Mouse (Mus musculus): Measurements from ENCODE around the gene Gas2l3. TPM values are rescaled to one million over a fixed set of nuclear protein-coding genes. Genes with fewer than 3 reads are reported as not detected.

Gas2l3 gene
- polyA plus RNA-seq, 1 experiment from 2014 or later = 12.1 TPM

GRCm38 (mm10) chr10:89464760-89465405 is 21.1 kb upstream of the Gas2l3 start:
- WGBS = 83% methylated on average over 4 of the region's 4 CpGs
- Histone ChIP-seq H3K4me1 (no peaks in the 10 kb centered on the region), H3K4me3 (no peak overlapping the region), H3K27me3 (ENCODE audit: insufficient read depth, poor library complexity, severe bottlenecking) (no peaks in the 10 kb centered on the region), H3K36me3 (no peaks in the 10 kb centered on the region), H3K9me3 (no peaks in the 10 kb centered on the region), H3K27ac (no peak overlapping the region)
- DNase-seq (ENCODE audit: low spot score) = no peak

DNA sequence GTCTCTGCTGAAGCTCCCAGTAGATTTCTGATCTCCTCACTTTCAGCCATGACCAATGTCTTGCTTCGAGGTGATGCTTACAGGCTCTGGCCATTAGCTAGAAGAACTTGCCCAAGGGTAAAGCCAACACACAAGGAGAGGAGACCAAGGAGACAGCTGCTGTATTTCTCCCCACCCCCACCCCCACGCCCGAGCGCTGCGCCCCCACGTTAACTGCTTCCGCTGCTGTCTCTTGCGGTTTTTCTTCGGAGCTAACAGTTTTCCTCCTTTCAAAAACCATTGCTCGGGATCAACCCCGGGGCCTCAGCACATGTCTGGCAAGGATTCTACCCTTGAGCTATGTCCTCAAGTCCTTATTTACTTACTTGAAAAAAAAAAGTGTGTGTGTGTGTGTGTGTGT is 19.1 kb upstream of the Gas2l3 start:
- no peaks in the 10 kb centered on the region for H3K4me1 ChIP-seq
- no peaks in the 10 kb centered on the region for H3K27me3 ChIP-seq (ENCODE audit: insufficient read depth, poor library complexity, severe bottlenecking)
- no peak overlapping the region for H3K4me3 ChIP-seq
- H3K36me3 ChIP-seq = no peaks in the 10 kb centered on the region
- no peak overlapping the region for H3K27ac ChIP-seq
- H3K9me3 ChIP-seq = no peaks in the 10 kb centered on the region
- WGBS = 84% methylated on average over 11 of the region's 11 CpGs
- DNase-seq (ENCODE audit: low spot score) = no peak

DNA sequence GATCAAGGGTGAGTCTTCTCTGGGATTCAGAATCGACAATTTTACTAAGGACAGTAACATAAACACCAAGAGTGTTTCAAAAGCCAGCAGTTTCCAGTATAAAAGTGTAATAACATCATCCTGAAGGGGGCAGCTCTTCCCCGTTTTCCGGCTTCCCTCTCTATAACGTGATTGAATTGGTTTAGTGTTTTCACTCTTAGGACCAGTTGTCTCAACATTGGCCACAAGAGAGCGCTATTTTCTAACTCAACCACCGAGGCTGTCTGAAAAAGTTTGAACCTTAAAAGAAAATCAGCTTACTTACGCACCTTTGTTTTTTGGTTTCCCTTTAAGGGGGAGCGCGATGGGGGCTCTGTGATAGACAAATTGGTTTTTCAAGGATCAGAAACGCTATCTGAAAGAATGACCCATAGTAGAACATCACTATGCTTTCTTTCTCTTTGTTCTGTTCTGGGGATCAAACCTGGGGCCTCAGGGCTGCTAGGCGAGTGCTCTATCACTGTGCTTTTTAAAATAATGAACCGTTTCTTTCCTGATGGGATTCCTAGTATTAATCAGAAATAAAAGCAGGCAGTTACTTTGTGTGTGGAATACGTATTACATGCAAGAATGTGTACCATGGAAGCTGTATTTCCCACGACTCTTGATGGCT is 18.2 kb upstream of the Gas2l3 start:
- Histone ChIP-seq H3K36me3 (no peaks in the 10 kb centered on the region), H3K27ac (no peak overlapping the region), H3K27me3 (ENCODE audit: insufficient read depth, poor library complexity, severe bottlenecking) (no peaks in the 10 kb centered on the region), H3K4me3 (no peak overlapping the region), H3K4me1 (no peaks in the 10 kb centered on the region), H3K9me3 (no peaks in the 10 kb centered on the region)
- 26% methylated on average over 14 of the region's 14 CpGs for WGBS
- peak; percentile 78 for DNase-seq (ENCODE audit: low spot score)

DNA sequence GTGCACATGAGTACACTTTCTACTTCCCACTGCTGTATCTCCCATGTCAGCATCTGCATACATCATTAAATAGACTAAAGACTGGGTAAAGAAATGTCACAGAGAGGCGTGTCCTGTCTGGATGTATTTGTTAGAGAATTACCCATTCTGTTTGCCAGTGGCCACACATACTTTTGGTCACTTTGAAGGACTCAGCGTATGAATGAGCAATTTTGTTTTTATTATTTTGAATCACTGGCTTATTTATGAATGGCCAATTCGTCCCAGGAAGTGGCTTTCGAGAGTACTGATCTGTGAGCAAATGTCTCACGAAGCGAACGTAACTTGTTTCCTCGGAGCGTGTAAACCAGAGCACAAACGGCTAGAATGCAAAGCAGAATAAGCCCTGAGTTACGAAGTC is 17.2 kb upstream of the Gas2l3 start:
- no peaks in the 10 kb centered on the region for H3K36me3 ChIP-seq
- H3K4me3 ChIP-seq = no peak overlapping the region
- no peaks in the 10 kb centered on the region for H3K4me1 ChIP-seq
- H3K27ac ChIP-seq = no peak overlapping the region
- DNase-seq (ENCODE audit: low spot score) = no peak
- WGBS = 87% methylated on average over 11 of the region's 11 CpGs
- H3K9me3 ChIP-seq = no peaks in the 10 kb centered on the region
- H3K27me3 ChIP-seq (ENCODE audit: insufficient read depth, poor library complexity, severe bottlenecking) = no peaks in the 10 kb centered on the region

GRCm38 (mm10) chr10:89458770-89459169 is 15.0 kb upstream of the Gas2l3 start:
- Histone ChIP-seq H3K27ac (no peak overlapping the region), H3K4me3 (no peak overlapping the region), H3K27me3 (ENCODE audit: insufficient read depth, poor library complexity, severe bottlenecking) (no peaks in the 10 kb centered on the region), H3K9me3 (no peaks in the 10 kb centered on the region), H3K36me3 (no peaks in the 10 kb centered on the region), H3K4me1 (no peaks in the 10 kb centered on the region)
- DNase-seq (ENCODE audit: low spot score) = no peak
- WGBS = 72% methylated on average over 3 of the region's 3 CpGs

DNA sequence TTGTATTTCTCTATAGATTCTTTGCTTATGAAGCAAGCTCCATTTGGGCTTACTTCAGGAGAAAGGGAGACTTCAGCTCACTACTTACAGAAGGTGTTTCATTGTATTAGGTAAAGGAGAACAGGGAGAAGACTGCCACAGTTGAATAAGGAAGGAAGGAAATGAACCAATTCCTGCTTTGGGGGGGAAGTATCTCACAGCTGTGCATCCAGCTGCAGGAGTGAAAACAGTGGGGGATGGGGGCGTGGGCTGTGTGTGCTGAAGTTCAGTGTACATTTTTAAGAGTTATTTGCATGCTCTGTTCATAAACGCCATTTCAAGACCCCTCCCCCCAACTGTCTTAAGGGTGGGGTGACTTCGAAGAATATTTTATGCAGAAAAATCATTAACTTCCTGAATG is 10.0 kb upstream of the Gas2l3 start:
- WGBS = 80% methylated on average over 3 of the region's 3 CpGs
- no peak for DNase-seq (ENCODE audit: low spot score)
- H3K4me1 ChIP-seq = no peaks in the 10 kb centered on the region
- no peaks in the 10 kb centered on the region for H3K27me3 ChIP-seq (ENCODE audit: insufficient read depth, poor library complexity, severe bottlenecking)
- no peaks in the 10 kb centered on the region for H3K36me3 ChIP-seq
- no peak overlapping the region for H3K4me3 ChIP-seq
- H3K9me3 ChIP-seq = no peaks in the 10 kb centered on the region
- no peak overlapping the region for H3K27ac ChIP-seq

DNA sequence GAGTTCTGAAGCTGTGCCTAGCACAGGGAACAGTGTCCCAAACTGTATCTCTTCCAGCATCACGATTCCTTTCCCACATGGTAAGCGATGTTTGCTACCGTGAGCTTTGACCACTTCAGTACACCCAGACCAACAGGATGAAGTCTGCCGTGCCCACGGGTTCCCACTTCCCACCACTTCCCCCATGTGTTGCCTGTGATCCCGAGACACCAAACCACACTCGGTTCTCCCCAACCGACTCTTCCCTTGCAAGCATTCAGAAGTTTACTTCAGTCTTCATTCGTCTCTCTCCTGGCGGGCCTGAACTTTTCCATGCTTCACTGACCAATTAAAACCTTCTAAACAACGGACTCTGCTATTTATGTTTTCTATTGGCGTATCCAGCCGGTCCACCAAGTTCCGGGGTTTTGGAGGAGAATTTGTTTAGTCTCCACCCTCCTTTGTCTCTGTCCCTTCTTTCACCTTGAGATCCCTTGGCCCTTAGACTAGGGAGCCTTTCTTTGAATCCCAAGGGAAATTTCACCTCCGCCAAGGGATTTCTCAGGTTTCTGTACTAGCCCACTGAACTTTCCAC is 9.4 kb upstream of the Gas2l3 start:
- H3K9me3 ChIP-seq = no peaks in the 10 kb centered on the region
- 85% methylated on average over 15 of the region's 15 CpGs for whole genome bisulfite sequencing
- no peaks in the 10 kb centered on the region for H3K27me3 ChIP-seq (ENCODE audit: insufficient read depth, poor library complexity, severe bottlenecking)
- H3K4me3 ChIP-seq = no peak overlapping the region
- H3K4me1 ChIP-seq = no peaks in the 10 kb centered on the region
- no peak overlapping the region for H3K27ac ChIP-seq
- H3K36me3 ChIP-seq = no peaks in the 10 kb centered on the region
- DNase-seq (ENCODE audit: low spot score) = no peak

DNA sequence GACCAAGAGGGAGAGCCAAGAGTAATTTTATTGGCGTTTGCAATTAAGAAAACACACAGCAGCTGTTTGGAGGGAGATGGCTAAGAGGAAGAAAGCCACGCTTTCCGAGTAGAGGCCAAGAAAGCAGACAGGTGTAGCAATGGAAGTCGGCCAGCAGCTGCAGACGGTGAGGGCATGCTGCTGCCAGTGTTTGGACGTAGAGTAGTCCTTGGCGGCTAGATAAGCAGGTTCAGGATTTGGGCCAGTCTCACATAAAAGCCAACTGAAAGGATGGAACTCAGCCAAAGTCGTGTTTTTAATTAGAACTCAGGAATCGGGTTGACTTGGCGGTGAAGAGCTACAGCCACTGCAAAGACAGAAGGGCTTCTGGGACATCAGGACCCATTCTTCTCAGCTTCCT is 6.6 kb upstream of the Gas2l3 start:
- 75% methylated on average over 10 of the region's 10 CpGs for WGBS
- Histone ChIP-seq H3K4me1 (no peaks in the 10 kb centered on the region), H3K4me3 (no peak overlapping the region), H3K9me3 (no peaks in the 10 kb centered on the region), H3K36me3 (no peaks in the 10 kb centered on the region), H3K27ac (no peak overlapping the region), H3K27me3 (ENCODE audit: insufficient read depth, poor library complexity, severe bottlenecking) (no peaks in the 10 kb centered on the region)
- DNase-seq (ENCODE audit: low spot score) = no peak

DNA sequence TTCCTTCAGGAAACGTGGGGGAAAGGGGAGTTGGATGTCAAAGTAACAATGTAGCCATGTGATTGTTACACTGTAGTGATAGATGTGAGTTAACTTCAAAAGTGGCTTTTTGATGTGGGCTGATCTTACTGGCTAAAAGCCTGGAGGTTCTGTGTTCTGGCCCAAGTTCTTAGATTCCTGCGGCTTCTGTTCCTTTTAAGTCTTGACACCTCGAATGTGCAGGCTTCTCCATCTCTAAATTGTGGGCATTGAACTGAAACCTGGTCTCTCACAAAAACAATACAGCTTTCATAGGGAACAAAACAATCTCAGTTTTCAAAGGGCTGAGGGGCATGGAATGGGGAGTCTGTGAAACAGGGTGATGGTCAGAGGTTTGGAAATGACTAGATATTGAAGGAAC is 614 bp upstream of the Gas2l3 start:
- Histone ChIP-seq H3K36me3 (peaks cover 8% of the 10 kb centered on the region; the same call in 1 of the 2 replicates), H3K9me3 (no peaks in the 10 kb centered on the region), H3K4me1 (peaks cover 18% of the 10 kb centered on the region), H3K27me3 (ENCODE audit: insufficient read depth, poor library complexity, severe bottlenecking) (no peaks in the 10 kb centered on the region), H3K4me3 (peak overlapping the region; percentile 78), H3K27ac (peak overlapping the region; percentile 93)
- DNase-seq (ENCODE audit: low spot score) = no peak
- 48% methylated on average over 3 of the region's 3 CpGs for WGBS

DNA sequence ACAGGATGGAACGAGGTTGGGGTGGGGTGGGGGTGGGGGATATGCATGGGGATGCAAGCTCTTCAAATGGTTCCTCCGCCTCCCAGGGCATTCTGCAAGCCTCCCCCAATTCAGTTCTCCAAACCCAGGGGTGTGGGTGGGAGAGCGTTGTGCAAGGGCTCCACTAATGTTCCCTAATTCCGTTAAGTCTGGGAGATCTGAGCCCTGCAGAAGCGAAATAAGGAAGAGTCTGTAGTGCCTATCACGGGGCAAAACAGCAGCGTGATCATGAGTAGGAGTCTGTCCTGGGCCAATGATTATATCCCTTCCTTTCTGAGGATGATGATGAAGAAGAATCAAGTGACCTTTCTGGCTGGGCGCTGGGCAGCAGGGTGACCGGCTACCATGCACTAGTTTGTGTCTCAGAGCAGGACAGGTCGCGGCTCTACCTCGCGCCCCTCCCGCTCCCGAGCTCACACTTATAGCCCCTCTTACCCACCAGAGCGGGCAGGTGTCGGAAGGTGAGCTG is 598 bp downstream of the Gas2l3 start:
- H3K27me3 ChIP-seq (ENCODE audit: insufficient read depth, poor library complexity, severe bottlenecking) = no peaks in the 10 kb centered on the region
- DNase-seq (ENCODE audit: low spot score) = no peak
- peaks cover 28% of the 10 kb centered on the region for H3K4me1 ChIP-seq
- H3K9me3 ChIP-seq = no peaks in the 10 kb centered on the region
- H3K36me3 ChIP-seq = peaks cover 8% of the 10 kb centered on the region; the same call in 1 of the 2 replicates
- H3K4me3 ChIP-seq = peak overlapping the region; percentile 78
- H3K27ac ChIP-seq = peak overlapping the region; percentile 93
- WGBS = 2% methylated on average over 17 of the region's 17 CpGs

DNA sequence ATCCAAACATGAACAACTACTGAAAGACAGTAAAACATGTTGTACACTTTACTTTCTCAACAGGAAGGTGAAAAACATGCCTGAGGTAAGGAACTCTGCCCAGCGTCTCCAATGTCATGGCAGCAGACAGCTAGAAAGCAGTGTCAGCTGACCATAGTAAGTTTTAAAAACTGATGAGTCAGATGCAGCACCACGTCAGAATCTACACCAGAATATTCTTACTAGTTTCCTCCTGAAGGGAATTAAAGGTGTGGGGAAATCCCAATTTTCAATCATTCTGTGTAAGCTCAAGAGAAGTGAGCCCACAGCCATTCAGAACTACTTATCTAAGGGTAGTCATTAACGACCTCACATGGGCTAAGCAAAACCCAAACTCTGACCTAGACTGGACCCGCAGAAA is 1.1 kb downstream of the Gas2l3 start:
- no peak for DNase-seq (ENCODE audit: low spot score)
- no peaks in the 10 kb centered on the region for H3K9me3 ChIP-seq
- peaks cover 31% of the 10 kb centered on the region for H3K4me1 ChIP-seq
- peak overlapping the region; percentile 78 for H3K4me3 ChIP-seq
- WGBS = 30% methylated on average over 4 of the region's 4 CpGs
- peaks cover 9% of the 10 kb centered on the region; the same call in 1 of the 2 replicates for H3K36me3 ChIP-seq
- H3K27me3 ChIP-seq (ENCODE audit: insufficient read depth, poor library complexity, severe bottlenecking) = no peaks in the 10 kb centered on the region
- peak overlapping the region; percentile 93 for H3K27ac ChIP-seq

GRCm38 (mm10) chr10:89441961-89442360 is 1.8 kb downstream of the Gas2l3 start:
- 91% methylated on average over 3 of the region's 3 CpGs for WGBS
- DNase-seq (ENCODE audit: low spot score) = no peak
- Histone ChIP-seq H3K36me3 (peaks cover 10% of the 10 kb centered on the region; the same call in 1 of the 2 replicates), H3K4me3 (no peak overlapping the region), H3K4me1 (peaks cover 31% of the 10 kb centered on the region), H3K9me3 (no peaks in the 10 kb centered on the region), H3K27ac (no peak overlapping the region), H3K27me3 (ENCODE audit: insufficient read depth, poor library complexity, severe bottlenecking) (no peaks in the 10 kb centered on the region)

- Histone ChIP-seq H3K9me3 (no peaks in the 10 kb centered on the region), H3K4me1 (peaks cover 31% of the 10 kb centered on the region), H3K36me3 (peaks cover 15% of the 10 kb centered on the region), H3K27ac (peak overlapping the region; percentile 49), H3K27me3 (ENCODE audit: insufficient read depth, poor library complexity, severe bottlenecking) (no peaks in the 10 kb centered on the region), H3K4me3 (no peak overlapping the region)
- WGBS = 34% methylated on average over 7 of the region's 7 CpGs
- no peak for DNase-seq (ENCODE audit: low spot score)
These were observed 4.4 kb downstream of the Gas2l3 start for GRCm38 (mm10) chr10:89439380-89439779.
